Mouse (Mus musculus) kidney, adult 2 months (tissue): Measurements from ENCODE around the gene Fam178b.

Experiments used
- CTCF ChIP-seq: fragments of 200-500 bp; conservative IDR thresholded peaks from 2 replicates; pipeline ENCODE4 v1.5.1; 2011; ENCODE audit warnings: low read depth, mild to moderate bottlenecking, control low read depth, low read length, moderate library complexity, mixed read lengths; ENCODE audit not compliant: insufficient read depth, insufficient read length
- POLR2A ChIP-seq: fragments of 200-500 bp; IDR thresholded peaks from one replicate; pipeline ENCODE4 v1.6.1; 2011; ENCODE audit warnings: low read depth, low read length, control low read depth

DNA sequence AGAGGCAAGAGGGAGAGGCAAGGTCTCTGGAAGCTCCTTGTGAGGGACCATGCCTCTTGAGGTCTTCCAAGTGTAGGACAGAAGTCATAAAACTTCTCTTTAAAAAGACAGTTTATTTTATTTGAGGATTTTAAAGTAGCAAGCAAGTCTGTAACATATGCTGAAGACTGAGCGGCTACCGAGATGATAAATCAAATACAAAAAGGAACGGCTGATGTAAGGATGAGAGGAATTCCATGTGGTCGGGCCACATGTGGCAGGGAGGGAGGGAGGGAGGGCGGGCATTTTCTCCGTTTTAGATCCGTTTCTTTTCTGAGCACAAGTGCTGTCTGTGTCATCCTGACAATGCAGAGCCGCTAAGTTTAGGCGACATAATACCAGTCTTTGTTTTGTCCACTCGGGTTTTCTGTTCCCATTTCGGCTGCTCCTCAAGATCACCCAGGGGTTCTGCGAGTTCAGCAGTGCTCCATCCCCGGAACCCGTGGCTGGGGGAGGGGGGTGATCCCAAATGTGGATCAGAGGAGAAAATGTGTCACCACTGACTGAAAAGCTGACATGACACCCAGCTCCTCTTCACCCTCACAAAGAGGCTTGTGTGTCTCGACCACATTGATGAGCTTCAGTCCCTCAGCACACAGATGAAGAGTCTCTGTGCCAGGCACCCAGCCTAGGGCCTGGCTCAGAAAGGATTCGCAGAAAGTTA lies 10.2 kb downstream of the Fam178b start:
- TF ChIP-seq CTCF (no peak), POLR2A (no peak)
